Mouse (Mus musculus): ENCODE data around the gene Fau. TPM values are rescaled to one million over a fixed set of nuclear protein-coding genes. Genes with fewer than 3 reads are reported as not detected.

Fau gene
- polyA plus RNA-seq, 1 experiment from 2014 or later, result 595 TPM

DNA sequence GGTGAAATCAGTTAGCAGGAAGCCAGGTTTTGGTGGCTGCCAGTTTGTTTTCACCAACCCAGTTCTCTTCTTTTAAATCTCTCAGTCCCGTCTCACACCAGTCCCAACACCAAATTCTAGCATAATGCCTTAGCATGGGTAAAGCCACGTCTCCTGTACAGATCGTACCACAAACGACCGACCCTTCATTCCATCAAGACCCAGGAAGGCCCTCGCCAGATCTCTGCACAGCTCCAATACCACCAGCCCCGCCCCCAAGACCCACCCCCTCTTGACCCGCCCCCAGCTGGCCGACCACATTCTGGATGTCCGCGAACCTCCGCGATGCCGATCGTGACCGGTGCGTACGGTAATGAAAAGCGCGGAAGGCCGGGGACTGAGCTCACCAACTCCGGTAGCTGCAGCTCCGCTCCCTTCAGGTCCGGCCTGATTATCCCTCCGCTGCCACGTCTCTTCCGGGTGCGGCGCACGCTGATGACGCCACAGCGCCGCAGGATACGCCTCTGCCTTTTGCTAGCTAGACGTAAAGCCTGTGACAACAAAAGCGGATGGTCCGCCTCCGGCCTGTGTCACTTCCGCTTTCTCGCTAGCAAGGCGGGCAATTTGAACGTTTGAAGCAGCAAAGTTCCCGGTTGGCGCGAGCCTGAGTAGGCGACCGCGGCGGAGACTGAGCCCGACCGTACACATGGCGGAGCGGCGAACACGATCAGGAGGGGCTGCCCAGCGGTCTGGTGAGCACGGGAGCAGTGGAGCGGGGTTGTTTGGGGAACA lies 27.0 kb downstream of the Fau start, which contains the start of the genes Zfpl1 and Cdca5:
Zfpl1 (minus strand) TSS at position 479 of the 771 bp plus-strand sequence.
Cdca5 (plus strand) TSS at position 506 of the 771 bp plus-strand sequence.
- H3K27ac ChIP-seq (replicated peaks), result 0 out of 2 replicates have a peak within 1 kb of the TSS, but pooled peaks have one; percentile 49
- H3K9ac ChIP-seq (replicated peaks), result peak within 1 kb of the TSS; percentile 81
- under 1% methylated on average over 58 of the region's 58 CpGs for WGBS
- no peaks in the 10 kb centered on the region for H3K9me3 ChIP-seq
- no peaks in the 10 kb centered on the region for H3K27me3 ChIP-seq
- H3K36me3 ChIP-seq, result peaks cover 62% of the 10 kb centered on the region
- H3K4me2 ChIP-seq (replicated peaks), result peak within 1 kb of the TSS; percentile 89
- ATAC-seq (ENCODE audit: low FRiP score, low read depth), result peak; percentile 90
- peak within 1 kb of the TSS; percentile 79 for H3K4me3 ChIP-seq
- peaks cover 26% of the 10 kb centered on the region for H3K4me1 ChIP-seq

DNA sequence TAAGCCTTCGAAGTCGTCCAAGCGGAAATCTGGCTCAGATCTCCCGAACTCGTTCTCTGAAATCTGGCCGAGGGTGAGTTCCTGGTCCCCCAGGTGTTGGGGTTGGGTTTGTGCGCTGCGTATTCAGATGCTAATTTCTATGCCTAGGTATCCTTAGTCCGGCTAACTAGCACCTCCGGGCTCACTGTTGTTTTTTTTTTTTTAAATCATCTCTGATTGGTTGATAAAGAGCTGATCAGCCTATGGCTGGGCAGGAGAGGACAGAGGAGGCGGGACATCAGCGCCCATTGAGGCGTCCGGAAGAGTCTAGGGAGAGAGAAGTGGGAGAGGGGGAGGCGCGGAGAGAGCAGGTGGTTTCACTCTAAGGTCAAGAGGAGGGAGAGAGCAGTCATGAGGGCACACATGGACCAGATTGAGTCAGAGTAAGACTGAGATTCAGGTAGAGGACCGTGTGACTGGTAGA lies 27.8 kb downstream of the Fau start:
- Histone ChIP-seq H3K27ac (replicated peaks) (0 out of 2 replicates have a peak overlapping the region, but pooled peaks have one; percentile 49), H3K4me1 (peaks cover 26% of the 10 kb centered on the region), H3K9me3 (no peaks in the 10 kb centered on the region), H3K4me3 (peak overlapping the region; percentile 79), H3K9ac (replicated peaks) (peak overlapping the region; percentile 56), H3K36me3 (peaks cover 61% of the 10 kb centered on the region), H3K27me3 (no peaks in the 10 kb centered on the region), H3K4me2 (replicated peaks) (peak overlapping the region; percentile 89)
- peak; percentile 64 for ATAC-seq (ENCODE audit: low FRiP score, low read depth)
- WGBS, result under 1% methylated on average over 17 of the region's 17 CpGs

DNA sequence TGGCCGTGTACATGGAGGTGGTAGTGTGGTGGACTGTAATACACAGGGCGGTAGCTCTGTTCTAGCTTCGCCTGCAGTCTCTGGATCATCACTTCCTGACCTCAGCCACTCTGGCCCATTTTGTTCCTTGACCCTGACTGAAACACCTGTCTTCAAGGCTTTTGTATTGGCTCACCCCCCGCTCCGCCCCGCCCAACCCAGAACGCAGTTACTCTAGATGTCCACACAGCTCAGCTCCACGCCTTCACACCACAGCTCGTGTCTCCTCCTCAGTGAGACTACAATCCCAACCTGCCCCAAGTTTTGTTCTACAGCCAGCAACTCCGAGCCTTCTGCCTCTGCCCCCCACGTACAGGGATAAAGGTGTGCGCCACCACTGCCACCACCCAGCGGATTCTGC lies 31.2 kb downstream of the Fau start:
- H3K36me3 ChIP-seq, result peaks cover 64% of the 10 kb centered on the region
- no peak overlapping the region for H3K9ac ChIP-seq (replicated peaks)
- 93% methylated on average over 13 of the region's 13 CpGs for WGBS
- no peaks in the 10 kb centered on the region for H3K9me3 ChIP-seq
- H3K4me3 ChIP-seq, result no peak overlapping the region
- H3K27ac ChIP-seq (replicated peaks), result no peak overlapping the region
- ATAC-seq (ENCODE audit: low FRiP score, low read depth), result no peak
- no peaks in the 10 kb centered on the region for H3K27me3 ChIP-seq
- H3K4me2 ChIP-seq (replicated peaks), result no peak overlapping the region
- peaks cover 20% of the 10 kb centered on the region for H3K4me1 ChIP-seq

DNA sequence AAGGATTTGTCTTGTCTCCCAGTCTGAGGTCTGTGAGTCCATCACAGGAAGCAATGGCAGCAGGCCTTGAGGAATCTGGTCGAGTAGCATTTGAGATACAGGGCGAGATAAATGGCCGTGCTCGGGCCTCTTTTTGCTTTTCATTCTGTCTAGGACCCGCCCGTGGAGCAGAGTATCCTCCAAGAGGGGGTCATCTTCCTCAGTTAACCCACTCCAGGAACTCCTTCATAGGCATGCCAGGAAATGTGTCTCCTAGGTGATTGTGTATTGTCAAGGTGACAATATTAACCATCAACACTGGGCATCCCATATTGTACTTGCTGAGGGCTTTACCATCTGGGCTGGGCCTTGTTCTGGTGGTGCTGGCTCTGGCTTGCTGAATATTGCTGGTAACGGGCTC lies 36.5 kb downstream of the Fau start, which contains the start of gene AC131692.1:
AC131692.1 (plus strand) TSS at position 301 of the 400 bp plus-strand sequence.
- ATAC-seq (ENCODE audit: low FRiP score, low read depth), result no peak
- no peak within 1 kb of the TSS for H3K4me3 ChIP-seq
- 95% methylated on average over 7 of the region's 7 CpGs for WGBS
- H3K9me3 ChIP-seq, result no peaks in the 10 kb centered on the region
- H3K27me3 ChIP-seq, result no peaks in the 10 kb centered on the region
- H3K36me3 ChIP-seq, result peaks cover 54% of the 10 kb centered on the region
- H3K9ac ChIP-seq (replicated peaks), result no peak within 1 kb of the TSS
- H3K4me1 ChIP-seq, result no peaks in the 10 kb centered on the region
- no peak within 1 kb of the TSS for H3K4me2 ChIP-seq (replicated peaks)
- no peak within 1 kb of the TSS for H3K27ac ChIP-seq (replicated peaks)

DNA sequence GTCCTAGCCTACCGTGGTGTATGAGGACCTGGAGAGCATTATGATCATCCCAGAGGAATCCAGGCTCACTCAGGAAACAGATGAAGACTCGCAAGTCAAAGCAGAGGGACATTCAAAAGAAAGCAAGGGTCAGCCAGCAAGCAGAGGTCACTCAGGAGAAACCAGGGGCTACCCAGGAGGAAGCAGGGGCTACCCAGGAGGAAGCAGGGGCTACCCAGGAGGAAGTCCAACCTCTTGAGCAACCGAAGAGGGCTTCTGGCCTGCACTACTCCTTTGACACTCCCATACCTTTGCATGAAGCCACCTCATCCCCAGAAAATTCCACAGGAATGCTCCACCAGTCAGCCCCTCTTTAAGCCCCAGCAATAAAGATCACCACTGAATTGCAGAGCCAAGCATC lies 40.2 kb downstream of the Fau start:
- no peak for ATAC-seq (ENCODE audit: low FRiP score, low read depth)

DNA sequence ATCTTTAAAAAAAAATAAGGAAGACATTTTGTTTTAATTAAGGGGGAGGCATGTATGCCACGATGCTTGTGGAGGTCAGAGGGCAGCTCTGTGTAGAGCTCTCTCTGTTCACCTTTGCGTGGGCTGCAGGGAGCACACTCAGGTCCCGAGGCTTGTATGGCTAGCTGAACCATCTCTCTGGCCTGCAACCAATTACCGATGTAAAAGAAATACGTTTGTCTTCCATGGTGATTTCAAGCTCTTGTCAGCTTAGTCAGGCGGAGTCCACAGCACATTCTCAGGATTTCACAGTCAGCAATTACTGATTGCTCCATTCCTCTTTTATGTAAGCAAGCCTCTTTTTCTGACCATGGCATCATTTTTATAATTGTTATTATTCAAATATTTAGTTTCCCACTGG lies 43.5 kb downstream of the Fau start:
- WGBS, result 83% methylated on average over 6 of the region's 6 CpGs
- no peaks in the 10 kb centered on the region for H3K27me3 ChIP-seq
- H3K4me1 ChIP-seq, result no peaks in the 10 kb centered on the region
- no peak overlapping the region for H3K4me2 ChIP-seq (replicated peaks)
- no peak overlapping the region for H3K9ac ChIP-seq (replicated peaks)
- no peaks in the 10 kb centered on the region for H3K9me3 ChIP-seq
- no peak overlapping the region for H3K27ac ChIP-seq (replicated peaks)
- H3K4me3 ChIP-seq, result no peak overlapping the region
- H3K36me3 ChIP-seq, result peaks cover 5% of the 10 kb centered on the region; the same call in 1 of the 2 replicates
- ATAC-seq (ENCODE audit: low FRiP score, low read depth), result no peak

More for the DNA sequence above, 40.2 kb downstream of the Fau start:
- Histone ChIP-seq H3K4me1 (no peaks in the 10 kb centered on the region), H3K9me3 (no peaks in the 10 kb centered on the region), H3K9ac (replicated peaks) (no peak overlapping the region), H3K4me2 (replicated peaks) (no peak overlapping the region), H3K36me3 (peaks cover 27% of the 10 kb centered on the region), H3K27me3 (no peaks in the 10 kb centered on the region), H3K27ac (replicated peaks) (no peak overlapping the region), H3K4me3 (no peak overlapping the region)
- WGBS, result 89% methylated on average over 3 of the region's 3 CpGs

DNA sequence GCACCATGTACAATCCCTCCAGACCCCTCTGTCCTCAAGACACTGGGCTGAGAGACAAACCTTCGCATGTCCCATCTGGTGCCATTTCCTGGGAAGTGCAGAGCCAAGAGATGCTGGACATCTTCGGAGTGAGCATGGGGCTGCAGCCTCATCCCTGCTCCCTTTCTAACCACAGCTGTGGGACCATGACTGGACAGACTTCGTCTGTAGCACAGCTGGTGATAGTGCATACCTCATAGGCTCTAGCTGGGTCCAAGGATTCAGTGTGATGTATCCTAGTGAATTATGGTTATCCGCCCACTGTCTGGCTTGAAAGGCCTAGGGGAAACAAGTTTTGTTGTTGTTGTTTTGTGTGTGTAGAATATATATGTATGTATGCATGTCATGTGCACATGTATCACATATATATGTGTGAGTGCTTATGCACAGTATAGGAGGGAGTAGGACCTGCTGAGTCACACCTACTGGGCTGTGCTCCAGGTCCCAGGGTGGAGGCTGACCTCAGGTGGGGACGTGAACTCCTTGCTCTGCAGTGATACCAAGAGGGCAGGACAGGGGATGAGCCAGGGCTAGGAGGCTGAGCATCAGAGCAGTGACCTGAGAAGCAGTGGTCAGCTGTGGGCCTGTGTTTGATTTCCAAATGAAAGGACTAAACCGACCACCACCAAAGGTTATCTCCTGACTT lies 44.7 kb downstream of the Fau start:
- Histone ChIP-seq H3K36me3 (peaks cover 2% of the 10 kb centered on the region; the same call in 1 of the 2 replicates), H3K9ac (replicated peaks) (no peak overlapping the region), H3K4me1 (no peaks in the 10 kb centered on the region), H3K4me2 (replicated peaks) (no peak overlapping the region), H3K27me3 (no peaks in the 10 kb centered on the region), H3K27ac (replicated peaks) (no peak overlapping the region), H3K9me3 (no peaks in the 10 kb centered on the region), H3K4me3 (no peak overlapping the region)
- WGBS, result 82% methylated on average over 6 of the region's 6 CpGs
- no peak for ATAC-seq (ENCODE audit: low FRiP score, low read depth)

DNA sequence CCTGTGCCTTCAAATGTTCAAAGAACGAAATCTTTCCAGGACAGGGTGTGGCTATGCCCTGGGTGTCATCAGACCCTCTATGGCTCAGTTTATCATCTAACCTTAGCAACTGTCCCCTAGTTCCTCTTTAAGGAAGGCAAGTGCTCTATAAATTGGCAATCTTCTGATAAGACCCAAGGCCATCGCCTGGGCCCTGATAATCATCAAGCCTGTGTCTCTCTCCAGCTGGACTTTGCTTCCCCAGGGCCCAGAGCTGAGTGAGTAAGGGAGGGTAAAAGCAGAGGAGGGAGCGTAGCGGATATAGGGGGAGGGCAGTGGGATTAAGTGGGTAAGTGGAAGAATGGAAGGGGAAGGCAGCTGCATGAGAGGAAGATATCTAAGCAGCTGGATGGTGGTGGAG lies 46.8 kb downstream of the Fau start:
- 71% methylated on average over 4 of the region's 4 CpGs for WGBS
- ATAC-seq (ENCODE audit: low FRiP score, low read depth), result no peak
- H3K9ac ChIP-seq (replicated peaks), result no peak overlapping the region

DNA sequence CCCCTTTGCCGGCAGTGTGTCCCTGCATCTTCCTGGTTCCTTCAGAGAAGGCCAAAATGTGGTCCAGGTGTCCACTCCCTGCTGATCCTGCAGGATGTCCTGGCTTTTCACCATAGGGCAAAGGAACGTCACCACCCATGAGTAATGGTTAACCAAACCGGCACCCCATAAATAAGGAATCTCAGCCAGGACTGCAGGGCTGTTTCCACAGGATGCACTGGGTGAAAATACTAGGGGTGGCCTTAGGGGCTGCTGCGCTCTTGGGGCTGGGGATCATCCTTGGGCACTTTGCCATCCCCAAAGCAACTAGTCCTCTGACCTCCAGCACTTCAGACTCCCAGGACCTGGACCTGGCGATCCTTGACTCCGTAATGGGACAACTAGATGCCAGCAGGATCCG lies 47.9 kb downstream of the Fau start, which contains the start of gene Naaladl1:
Naaladl1 (plus strand) TSS at position 197 of the 400 bp plus-strand sequence.
- Histone ChIP-seq H3K9ac (replicated peaks) (no peak within 1 kb of the TSS), H3K27ac (replicated peaks) (no peak within 1 kb of the TSS), H3K4me3 (no peak within 1 kb of the TSS), H3K27me3 (no peaks in the 10 kb centered on the region), H3K4me1 (no peaks in the 10 kb centered on the region), H3K36me3 (no peaks in the 10 kb centered on the region), H3K9me3 (no peaks in the 10 kb centered on the region), H3K4me2 (replicated peaks) (no peak within 1 kb of the TSS)
- ATAC-seq (ENCODE audit: low FRiP score, low read depth), result no peak
- WGBS, result 84% methylated on average over 7 of the region's 7 CpGs

More for the DNA sequence above, 46.8 kb downstream of the Fau start:
- H3K4me3 ChIP-seq, result no peak overlapping the region
- H3K9me3 ChIP-seq, result no peaks in the 10 kb centered on the region
- H3K4me1 ChIP-seq, result no peaks in the 10 kb centered on the region
- H3K36me3 ChIP-seq, result 0 out of 2 replicates have a peak, but pooled peaks cover 2% of the 10 kb centered on the region
- H3K27me3 ChIP-seq, result no peaks in the 10 kb centered on the region
- H3K27ac ChIP-seq (replicated peaks), result no peak overlapping the region
- no peak overlapping the region for H3K4me2 ChIP-seq (replicated peaks)

Small RNA genes lying within 50 kb of the gene (microRNA-seq; reads per million reads assigned to microRNA genes)
- 3.0 reads per million, percentile 8 among the genes with 10 or more reads in this experiment for gene Mir6988

Other genes starting within 250 kb of the Fau start
- gene Frmd8, start 182.6 kb upstream of the Fau start, polyA plus RNA-seq (2016; fragmentation: Nextera tagmentation; extraction: Ambion mirVana), result 22.3 and 24.8 TPM in 2 replicates
- gene Slc25a45, start 180.0 kb upstream of the Fau start, polyA plus RNA-seq (2016; fragmentation: Nextera tagmentation; extraction: Ambion mirVana), result 1.9 and 3.4 TPM in 2 replicates
- 11.1 and 11.4 TPM in 2 replicates for gene Tigd3, start 163.7 kb upstream of the Fau start, polyA plus RNA-seq (2016; fragmentation: Nextera tagmentation; extraction: Ambion mirVana)
- gene Dpf2, start 144.8 kb upstream of the Fau start, polyA plus RNA-seq (2016; fragmentation: Nextera tagmentation; extraction: Ambion mirVana), result 171 and 185 TPM in 2 replicates
- 3.6 and 3.8 TPM in 2 replicates for gene Cdc42ep2, start 133.0 kb upstream of the Fau start, polyA plus RNA-seq (2016; fragmentation: Nextera tagmentation; extraction: Ambion mirVana)
- gene Pola2, start 93.6 kb upstream of the Fau start, polyA plus RNA-seq (2016; fragmentation: Nextera tagmentation; extraction: Ambion mirVana), result 57.4 and 59.6 TPM in 2 replicates
- not detected in 2 replicates for gene Slc22a20, start 71.7 kb upstream of the Fau start, polyA plus RNA-seq (2016; fragmentation: Nextera tagmentation; extraction: Ambion mirVana)
- 3.8 and 4.5 TPM in 2 replicates for gene Capn1, start 41.9 kb upstream of the Fau start, polyA plus RNA-seq (2016; fragmentation: Nextera tagmentation; extraction: Ambion mirVana)
- gene Syvn1, start 11.3 kb upstream of the Fau start, polyA plus RNA-seq (2016; fragmentation: Nextera tagmentation; extraction: Ambion mirVana), result 30.0 and 32.6 TPM in 2 replicates
- gene Mrpl49, start 59 bp upstream of the Fau start, polyA plus RNA-seq (2016; fragmentation: Nextera tagmentation; extraction: Ambion mirVana), result 75.8 and 76.4 TPM in 2 replicates
- 30.8 and 32.2 TPM in 2 replicates for gene Znhit2, start 3.3 kb downstream of the Fau start, polyA plus RNA-seq (2016; fragmentation: Nextera tagmentation; extraction: Ambion mirVana)
- 41.0 and 41.3 TPM in 2 replicates for gene Tm7sf2, start 10.5 kb downstream of the Fau start, polyA plus RNA-seq (2016; fragmentation: Nextera tagmentation; extraction: Ambion mirVana)
- 77.0 and 82.2 TPM in 2 replicates for gene Vps51, start 19.4 kb downstream of the Fau start, polyA plus RNA-seq (2016; fragmentation: Nextera tagmentation; extraction: Ambion mirVana)
- gene Tmem262, start 22.2 kb downstream of the Fau start, polyA plus RNA-seq (2016; fragmentation: Nextera tagmentation; extraction: Ambion mirVana), result not detected in 2 replicates
- 2.6 and 3.6 TPM in 2 replicates for gene Gm28374, start 24.4 kb downstream of the Fau start, polyA plus RNA-seq (2016; fragmentation: Nextera tagmentation; extraction: Ambion mirVana)
- 67.1 and 75.1 TPM in 2 replicates for gene Zfpl1, start 27.1 kb downstream of the Fau start, polyA plus RNA-seq (2016; fragmentation: Nextera tagmentation; extraction: Ambion mirVana)
- gene Cdca5, start 27.1 kb downstream of the Fau start, polyA plus RNA-seq (2016; fragmentation: Nextera tagmentation; extraction: Ambion mirVana), result 41.5 and 42.1 TPM in 2 replicates
- gene AC131692.1, start 36.6 kb downstream of the Fau start, polyA plus RNA-seq (2016; fragmentation: Nextera tagmentation; extraction: Ambion mirVana), result 0.77 TPM in 1 of 2 replicates, not detected in the other
- gene Naaladl1, start 47.9 kb downstream of the Fau start, polyA plus RNA-seq (2016; fragmentation: Nextera tagmentation; extraction: Ambion mirVana), result 0.59 and 0.94 TPM in 2 replicates
- gene Sac3d1, start 60.8 kb downstream of the Fau start, polyA plus RNA-seq (2016; fragmentation: Nextera tagmentation; extraction: Ambion mirVana), result 49.7 and 50.8 TPM in 2 replicates
- 29.7 and 30.5 TPM in 2 replicates for gene Snx15, start 70.5 kb downstream of the Fau start, polyA plus RNA-seq (2016; fragmentation: Nextera tagmentation; extraction: Ambion mirVana)
- not detected in 2 replicates for gene Batf2, start 83.1 kb downstream of the Fau start, polyA plus RNA-seq (2016; fragmentation: Nextera tagmentation; extraction: Ambion mirVana)
- 90.9 and 96.1 TPM in 2 replicates for gene Arl2, start 83.7 kb downstream of the Fau start, polyA plus RNA-seq (2016; fragmentation: Nextera tagmentation; extraction: Ambion mirVana)
- gene Majin, start 126.5 kb downstream of the Fau start, polyA plus RNA-seq (2016; fragmentation: Nextera tagmentation; extraction: Ambion mirVana), result not detected in 2 replicates
- gene Gpha2, start 168.5 kb downstream of the Fau start, polyA plus RNA-seq (2016; fragmentation: Nextera tagmentation; extraction: Ambion mirVana), result 0.74 TPM in 1 of 2 replicates, not detected in the other
- 61.3 and 66.1 TPM in 2 replicates for gene Ppp2r5b, start 178.0 kb downstream of the Fau start, polyA plus RNA-seq (2016; fragmentation: Nextera tagmentation; extraction: Ambion mirVana)
- gene Atg2a, start 183.8 kb downstream of the Fau start, polyA plus RNA-seq (2016; fragmentation: Nextera tagmentation; extraction: Ambion mirVana), result 13.6 and 14.2 TPM in 2 replicates
- gene Ehd1, start 218.9 kb downstream of the Fau start, polyA plus RNA-seq (2016; fragmentation: Nextera tagmentation; extraction: Ambion mirVana), result 90.8 and 96.9 TPM in 2 replicates
- 0.29 and 0.37 TPM in 2 replicates for gene Cdc42bpg, start 248.6 kb downstream of the Fau start, polyA plus RNA-seq (2016; fragmentation: Nextera tagmentation; extraction: Ambion mirVana)